Mouse (Mus musculus): ENCODE data around the gene Pald1.

Pald1 gene

DNA sequence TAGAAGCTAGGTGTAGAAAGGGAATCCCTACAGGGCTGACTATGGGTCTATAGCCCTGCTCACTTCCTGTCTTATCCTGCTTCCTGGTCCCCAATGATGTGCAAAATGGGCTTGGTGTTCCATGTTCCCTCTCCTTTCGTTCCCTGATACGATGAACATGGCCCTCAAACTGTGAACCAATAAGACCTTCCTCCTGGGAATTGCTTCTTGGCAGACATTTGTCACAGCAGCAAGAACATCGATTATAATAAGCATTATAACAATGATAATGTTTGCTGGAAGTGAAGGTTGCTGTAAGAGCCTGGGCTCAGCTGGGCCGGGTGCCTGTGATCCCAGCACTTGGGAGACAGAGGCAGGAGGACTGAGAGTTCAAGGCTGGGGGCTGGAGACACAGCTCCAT, 99.0 kb downstream of the Pald1 start:
- DNase-seq (ENCODE audit: low read depth, low spot score) = no peak

DNA sequence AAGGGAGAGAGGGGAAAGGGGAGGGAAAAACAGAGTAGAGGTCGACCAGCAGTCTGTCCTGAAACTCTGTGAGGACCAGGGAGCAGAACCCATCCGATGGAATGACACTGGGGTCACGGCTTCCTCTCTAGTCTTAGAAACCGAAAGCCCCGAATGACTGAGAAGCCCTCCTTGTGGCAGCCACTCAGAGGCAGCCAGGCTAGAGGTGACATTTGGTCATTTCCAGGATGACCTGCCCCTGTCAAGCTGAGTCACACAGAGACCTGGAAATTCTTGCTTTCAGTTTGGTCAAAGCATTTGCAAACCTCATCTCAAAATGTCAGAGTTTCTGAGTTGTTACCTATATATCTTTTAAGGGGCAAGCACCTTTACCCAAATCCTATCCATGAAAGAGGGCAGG, 102.2 kb downstream of the Pald1 start:
- no peak for DNase-seq (ENCODE audit: low read depth, low spot score)

- DNase-seq (ENCODE audit: low read depth, low spot score) = no peak
Measured at GRCm38 (mm10) chr10:61277918-61278674, 105.2 kb downstream of the Pald1 start.

DNA sequence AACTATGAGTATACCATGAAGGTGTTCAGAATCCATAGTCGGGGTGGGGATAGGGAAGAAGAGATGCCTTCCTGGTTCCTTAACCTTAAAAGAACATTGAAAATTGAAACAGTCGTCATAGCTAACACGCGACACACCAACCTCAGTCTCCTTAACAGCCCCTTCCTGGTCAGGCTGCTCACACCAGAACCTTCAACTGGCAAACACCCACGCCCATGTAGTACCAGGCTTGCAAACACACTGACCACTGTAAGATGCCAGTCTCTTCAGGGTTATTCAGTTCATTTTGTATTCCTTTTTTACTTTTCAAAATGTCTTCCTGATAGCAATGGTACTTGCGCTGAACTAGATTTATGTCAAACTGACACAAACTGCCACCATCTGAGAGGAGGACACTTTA, 106.3 kb downstream of the Pald1 start:
- DNase-seq (ENCODE audit: low read depth, low spot score) = no peak

DNA sequence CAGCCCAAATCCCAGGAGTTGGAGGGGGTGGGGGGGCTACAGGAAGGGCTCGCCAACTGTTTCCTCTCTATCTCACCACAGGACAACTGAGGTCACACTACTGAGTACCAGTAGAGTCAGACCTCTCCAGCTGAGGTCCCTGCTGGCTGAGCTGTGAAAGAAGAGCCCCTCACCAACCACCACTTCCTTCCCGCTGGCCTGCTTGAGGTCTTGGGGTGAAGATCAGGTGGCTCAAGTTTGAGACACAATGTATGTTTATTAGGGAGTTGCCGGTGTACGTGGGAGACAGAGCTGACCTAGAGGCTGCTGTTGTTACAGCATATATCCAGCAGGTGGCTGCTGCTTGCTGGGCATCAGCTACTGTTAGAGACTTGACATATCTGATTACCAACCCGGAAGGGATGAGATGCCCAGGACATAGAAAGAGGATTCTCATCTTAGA, 107.6 kb downstream of the Pald1 start:
- DNase-seq (ENCODE audit: low read depth, low spot score) = no peak

- no peak for DNase-seq (ENCODE audit: low read depth, low spot score)
Measured at GRCm38 (mm10) chr10:61274532-61274931, 108.8 kb downstream of the Pald1 start.

DNA sequence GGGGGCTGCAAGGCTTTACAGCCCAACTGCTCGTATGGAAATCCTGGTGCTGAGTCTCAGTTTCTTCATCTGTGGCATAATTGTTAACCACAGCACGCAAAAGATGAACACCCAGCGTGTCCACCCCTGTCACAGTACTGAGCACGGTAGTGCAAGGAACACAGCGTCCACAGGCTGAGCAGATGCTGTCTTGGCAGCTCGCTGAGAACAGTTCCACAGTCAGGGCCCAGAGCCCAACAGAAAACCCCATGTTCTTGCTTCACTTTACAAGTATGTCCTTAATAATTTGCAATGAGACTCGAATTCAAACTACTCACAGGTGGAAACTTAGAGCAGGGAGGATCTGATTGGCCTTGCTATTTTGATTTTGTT, 109.5 kb downstream of the Pald1 start:
- DNase-seq (ENCODE audit: low read depth, low spot score) = no peak

GRCm38 (mm10) chr10:61273081-61273843, 110.1 kb downstream of the Pald1 start, which contains the start of gene Adamts14:
TSS of gene Adamts14 (minus strand) at chr10:61273438.
- no peak for DNase-seq (ENCODE audit: low read depth, low spot score)

GRCm38 (mm10) chr10:61272631-61273030, 110.7 kb downstream of the Pald1 start:
- no peak for DNase-seq (ENCODE audit: low read depth, low spot score)

- DNase-seq (ENCODE audit: low read depth, low spot score) = no peak
Measured at GRCm38 (mm10) chr10:61272089-61272626, 111.2 kb downstream of the Pald1 start.

Data from embryo, embryonic 11.5 days (tissue).